8 mouse cellular contexts compared by ENCODE assay signal in genomic region chr9:21901223-21901820, GRCm38 (mm10). TPM values are rescaled to one million over a fixed set of nuclear protein-coding genes. Genes with fewer than 3 reads are reported as not detected.
DNase-seq lines count a peak whose midpoint lies in the region; ATAC-seq lines count a peak whose summit lies in the region.

No protein-coding gene starts in this region.

- no peaks in the 10 kb centered on the region for H3K9me3 ChIP-seq in hindbrain, embryonic 16.5 days (ENCODE audit: control insufficient read depth, low read length)

- WGBS in hindbrain, embryonic 16.5 days = 16% methylated on average over 10 of the region's 10 CpGs

- peak; percentile 23 for DNase-seq in ovary, adult 18-20 months (ENCODE audit: low spot score)
- DNase-seq in ovary, postnatal 10 days (ENCODE audit: low spot score) = no peak
- peak; percentile 67 for DNase-seq in cerebellum, adult 8-10 months
- DNase-seq in frontal cortex, postnatal 14 days (ENCODE audit: low spot score in 2 of 2) = peak; percentile 38 to 52
- DNase-seq in layer of hippocampus, postnatal 36 days = peak; percentile 57 to 66
- peak; percentile 69 for DNase-seq in lung, postnatal 14 days
- DNase-seq in retina, embryonic 14.5 days (ENCODE audit: low spot score) = peak; percentile 85

- H3K27me3 ChIP-seq in hindbrain, embryonic 16.5 days (replicated peaks; ENCODE audit: control insufficient read depth, insufficient read depth, low read length) = 0 out of 2 replicates have a peak, but pooled peaks cover 3% of the 10 kb centered on the region

- H3K4me2 ChIP-seq in hindbrain, embryonic 16.5 days (ENCODE audit: low read length) = peak overlapping the region; percentile 39

- no peaks in the 10 kb centered on the region for H3K4me1 ChIP-seq in hindbrain, embryonic 16.5 days (ENCODE audit: control insufficient read depth, insufficient read depth, low read depth, low read length)

- no peaks in the 10 kb centered on the region for H3K36me3 ChIP-seq in hindbrain, embryonic 16.5 days (ENCODE audit: control insufficient read depth, insufficient read depth, low read length)

- peak overlapping the region; percentile 40 for H3K4me3 ChIP-seq in hindbrain, embryonic 16.5 days (ENCODE audit: low read length)

- peak overlapping the region; percentile 42; the same call in 1 of the 2 replicates for H3K9ac ChIP-seq in hindbrain, embryonic 16.5 days (ENCODE audit: low read depth, low read length)

- peak overlapping the region; percentile 52; the same call in 1 of the 2 replicates for H3K27ac ChIP-seq in hindbrain, embryonic 16.5 days (ENCODE audit: low read depth, low read length)

- ATAC-seq in hindbrain, embryonic 16.5 days = peak; percentile 91

RNA-seq across cellular contexts. Expression of gene Rab3d, which starts 16.7 kb away (rescaled TPM):
- 23.6 and 24.3 TPM in 2 replicates for polyA plus RNA-seq in hindbrain, embryonic 16.5 days (2015; fragmentation: Nextera tagmentation; extraction: Ambion mirVana)
- 10 to 100 TPM; 23.6 to 26.6 TPM for total RNA-seq in layer of hippocampus, postnatal 36 days (2021)

RNA-seq across cellular contexts. Expression of gene Ccdc159, which starts 25.9 kb away (rescaled TPM):
- polyA plus RNA-seq in hindbrain, embryonic 16.5 days (2015; fragmentation: Nextera tagmentation; extraction: Ambion mirVana) = 9.7 and 9.8 TPM in 2 replicates
- total RNA-seq in layer of hippocampus, postnatal 36 days (2021) = 10 to 100 TPM; 19.3 to 21.2 TPM

RNA-seq across cellular contexts. Expression of gene Tmem205, which starts 26.0 kb away (rescaled TPM):
- 56.5 and 61.0 TPM in 2 replicates for polyA plus RNA-seq in hindbrain, embryonic 16.5 days (2015; fragmentation: Nextera tagmentation; extraction: Ambion mirVana)
- total RNA-seq in layer of hippocampus, postnatal 36 days (2021) = 10 to 100 TPM; 41.0 to 44.6 TPM

RNA-seq across cellular contexts. Expression of gene Plppr2, which starts 35.5 kb away (rescaled TPM):
- polyA plus RNA-seq in hindbrain, embryonic 16.5 days (2015; fragmentation: Nextera tagmentation; extraction: Ambion mirVana) = 106 and 115 TPM in 2 replicates
- 100 to 1,000 TPM; 303 to 315 TPM for total RNA-seq in layer of hippocampus, postnatal 36 days (2021)

RNA-seq across cellular contexts. Expression of gene Dock6, which starts 48.9 kb away (rescaled TPM):
- 16.0 and 17.3 TPM in 2 replicates for polyA plus RNA-seq in hindbrain, embryonic 16.5 days (2015; fragmentation: Nextera tagmentation; extraction: Ambion mirVana)
- 10 to 100 TPM; 14.1 to 15.0 TPM for total RNA-seq in layer of hippocampus, postnatal 36 days (2021)
